Comparison of ENCODE assay signal across 21 mouse cellular contexts in genomic region chr6:51240039-51240438, GRCm38 (mm10).
"Had no signal": no experiment of that assay in that cellular context is flagged by ENCODE, and none has a peak within 500 bp of the region (broad histone marks: within the 10 kb centered on the region; RNA-seq: fewer than 3 reads in every experiment).

No protein-coding gene starts in this region.

- H3K4me3 ChIP-seq: layer of hippocampus, adult 2 months; limb, embryonic 10.5 days; limb, embryonic 13.5 days; liver, embryonic 12.5 days; liver, embryonic 15.5 days; midbrain, embryonic 12.5 days; midbrain, embryonic 15.5 days; neural tube, embryonic 13.5 days; stomach, embryonic 15.5 days had no signal

- DNase-seq: kidney, adult 2 months; kidney, postnatal 25 days; layer of hippocampus, adult 9-11 months; liver; right cerebral cortex, postnatal 14 days; spleen, adult 18-20 months; thymus, adult 2 months; thymus, postnatal 14 days; thymus, postnatal 4 days had no signal

- H3K4me2 ChIP-seq: limb, embryonic 13.5 days; liver, embryonic 12.5 days; liver, embryonic 15.5 days; midbrain, embryonic 12.5 days; midbrain, embryonic 15.5 days; neural tube, embryonic 13.5 days; stomach, embryonic 15.5 days had no signal

- H3K36me3 ChIP-seq: limb, embryonic 10.5 days; limb, embryonic 13.5 days; liver, embryonic 12.5 days; liver, embryonic 15.5 days; midbrain, embryonic 12.5 days; midbrain, embryonic 15.5 days; neural tube, embryonic 13.5 days; stomach, embryonic 15.5 days had no signal

- H3K9me3 ChIP-seq: limb, embryonic 10.5 days; liver, embryonic 15.5 days; midbrain, embryonic 12.5 days; midbrain, embryonic 15.5 days; stomach, embryonic 15.5 days had no signal

- H3K4me1 ChIP-seq: limb, embryonic 10.5 days; limb, embryonic 13.5 days; liver, embryonic 12.5 days; liver, embryonic 15.5 days; midbrain, embryonic 12.5 days; neural tube, embryonic 13.5 days; stomach, embryonic 15.5 days had no signal

- H3K27ac ChIP-seq: kidney, postnatal 0 days; layer of hippocampus, adult 2 months; limb, embryonic 10.5 days; limb, embryonic 13.5 days; liver, embryonic 12.5 days; liver, embryonic 15.5 days; macrophage; midbrain, embryonic 12.5 days; midbrain, embryonic 15.5 days; neural tube, embryonic 13.5 days; stomach, embryonic 15.5 days had no signal

- ATAC-seq: intestine, postnatal 0 days; liver, embryonic 12.5 days; midbrain, embryonic 15.5 days had no signal

- H3K27me3 ChIP-seq: limb, embryonic 13.5 days; liver, embryonic 12.5 days; liver, embryonic 15.5 days; midbrain, embryonic 12.5 days; midbrain, embryonic 15.5 days; neural tube, embryonic 13.5 days; stomach, embryonic 15.5 days had no signal

- H3K9ac ChIP-seq: limb, embryonic 13.5 days; liver, embryonic 12.5 days; liver, embryonic 15.5 days; midbrain, embryonic 12.5 days; midbrain, embryonic 15.5 days; neural tube, embryonic 13.5 days; stomach, embryonic 15.5 days had no signal
